Mouse (Mus musculus) heart, postnatal 4 days (tissue): ENCODE data around the gene Lekr1. TPM values are rescaled to one million over a fixed set of nuclear protein-coding genes. Genes with fewer than 3 reads are reported as not detected.

ENCODE experiments used
- DNase-seq: peaks from one replicate; pipeline ENCODE4 v3.0.0; 2021
- total RNA-seq, 2 experiments: library from RNA; stranded (reverse); gene quantifications; 2 replicates each; pipeline ENCODE4 v1.2.3; 2021

Lekr1 gene
- total RNA-seq, 2 experiments from 2014 or later = 3.0 to 3.5 TPM

GRCm38 (mm10) chr3:65656902-65657660 lies 8.9 kb upstream of the Lekr1 start:
- DNase-seq = no peak

GRCm38 (mm10) chr3:65658081-65658612 lies 7.9 kb upstream of the Lekr1 start:
- no peak for DNase-seq

- DNase-seq = peak; percentile 72
These were observed 7.1 kb upstream of the Lekr1 start for GRCm38 (mm10) chr3:65658721-65659619.

- no peak for DNase-seq
These were observed 6.5 kb upstream of the Lekr1 start for GRCm38 (mm10) chr3:65659620-65659932.

GRCm38 (mm10) chr3:65660336-65660735 lies 5.7 kb upstream of the Lekr1 start:
- no peak for DNase-seq

GRCm38 (mm10) chr3:65661731-65662130 lies 4.3 kb upstream of the Lekr1 start:
- no peak for DNase-seq

- no peak for DNase-seq
These were observed 2.9 kb upstream of the Lekr1 start for GRCm38 (mm10) chr3:65663176-65663575.

GRCm38 (mm10) chr3:65670216-65670615 lies 4.2 kb downstream of the Lekr1 start:
- no peak for DNase-seq

- DNase-seq = peak; percentile 45
These were observed 7.7 kb downstream of the Lekr1 start for GRCm38 (mm10) chr3:65673725-65674124.

- no peak for DNase-seq
These were observed 14.6 kb downstream of the Lekr1 start for GRCm38 (mm10) chr3:65680612-65681011.

- DNase-seq = no peak
These were observed 23.7 kb downstream of the Lekr1 start for GRCm38 (mm10) chr3:65689705-65690104.

GRCm38 (mm10) chr3:65690850-65691249 lies 24.8 kb downstream of the Lekr1 start:
- no peak for DNase-seq

GRCm38 (mm10) chr3:65699704-65700103 lies 33.7 kb downstream of the Lekr1 start:
- DNase-seq = peak; percentile 19

- no peak for DNase-seq
These were observed 48.3 kb downstream of the Lekr1 start for GRCm38 (mm10) chr3:65714372-65714771.

GRCm38 (mm10) chr3:65717406-65717805 lies 51.4 kb downstream of the Lekr1 start:
- DNase-seq = no peak

GRCm38 (mm10) chr3:65722897-65723296 lies 56.9 kb downstream of the Lekr1 start:
- no peak for DNase-seq

GRCm38 (mm10) chr3:65723664-65724063 lies 57.6 kb downstream of the Lekr1 start:
- DNase-seq = no peak

- DNase-seq = no peak
These were observed 71.8 kb downstream of the Lekr1 start for GRCm38 (mm10) chr3:65737816-65738215.

GRCm38 (mm10) chr3:65744936-65745335 lies 78.9 kb downstream of the Lekr1 start:
- DNase-seq = no peak

GRCm38 (mm10) chr3:65764511-65765508 lies 98.8 kb downstream of the Lekr1 start:
- no peak for DNase-seq

GRCm38 (mm10) chr3:65766387-65766786 lies 100.4 kb downstream of the Lekr1 start:
- no peak for DNase-seq

GRCm38 (mm10) chr3:65767202-65767862 lies 101.3 kb downstream of the Lekr1 start:
- DNase-seq = no peak
